Mouse (Mus musculus): ENCODE results near the gene Zdhhc5.
A peak's percentile ranks its signal among the peaks of the same experiment; 100 is the strongest.

GRCm38 (mm10) chr2:84715562-84716361 lies 782 bp upstream of the Zdhhc5 start:
- TF ChIP-seq ZC3H11A (IDR thresholded peaks at IDR 0.05; ENCODE audit: borderline replicate concordance, low read depth, low read length), result no peak
- TF ChIP-seq HCFC1 (IDR thresholded peaks at IDR 0.05; ENCODE audit: borderline replicate concordance, insufficient read depth, low read length), result peak; percentile 87
- peak; percentile 78 for TF ChIP-seq CHD2 (IDR thresholded peaks at IDR 0.05; ENCODE audit: low read depth, low read length)
- TF ChIP-seq ZNF384 (IDR thresholded peaks at IDR 0.05; ENCODE audit: low read depth, low read length), result peak; percentile 100
